Mouse (Mus musculus) lung, postnatal 0 days (tissue): ENCODE measurements at regions not wholly inside any gene's neighbourhood (a gene's known extent, or its start where the extent isn't known, plus 50 kb on each side); places are given as distances from the start of the nearest gene placed in this dataset.

ENCODE experiments used
- ATAC-seq: fragments of 200-750 bp; cut with Nextera tagmentation; 2 replicates; pipeline ENCODE4 v1.8.0; 2017; ENCODE audit warnings: moderate library complexity
- DNase-seq: peaks from one replicate; pipeline ENCODE4 v3.0.0-alpha.2; 2016; ENCODE audit warnings: low spot score
- H3K27ac ChIP-seq: fragments of 300-500 bp; sonication (generic); 2 replicates; pipeline ENCODE4 v1.5.1; 2014; ENCODE audit warnings: antibody characterized with exemption, mild to moderate bottlenecking, low read length, mixed read lengths
- H3K27me3 ChIP-seq: fragments of 300-500 bp; sonication (generic); replicated peaks from 2 replicates; pipeline ENCODE4 v1.6.1; 2014; ENCODE audit warnings: low read length, mixed read lengths; ENCODE audit not compliant: insufficient read depth
- H3K36me3 ChIP-seq: fragments of 300-500 bp; sonication (generic); 2 replicates; pipeline ENCODE4 v1.6.1; 2014; ENCODE audit warnings: low read length, mixed read lengths; ENCODE audit not compliant: insufficient read depth
- H3K4me1 ChIP-seq: fragments of 300-500 bp; sonication (generic); 2 replicates; pipeline ENCODE4 v1.6.1; 2014; ENCODE audit warnings: antibody characterized with exemption, low read depth, low read length, mixed read lengths; ENCODE audit not compliant: insufficient read depth
- H3K4me2 ChIP-seq: fragments of 300-500 bp; sonication (generic); replicated peaks from 2 replicates; pipeline ENCODE4 v1.6.1; 2014; ENCODE audit warnings: low read depth, mild to moderate bottlenecking, low read length, moderate library complexity, mixed read lengths
- H3K4me3 ChIP-seq: fragments of 300-500 bp; sonication (generic); 2 replicates; pipeline ENCODE4 v1.5.1; 2014; ENCODE audit warnings: low read depth, low read length
- H3K9ac ChIP-seq: fragments of 300-500 bp; sonication (generic); replicated peaks from 2 replicates; pipeline ENCODE4 v1.6.1; 2014; ENCODE audit warnings: low read depth, mild to moderate bottlenecking
- H3K9me3 ChIP-seq: fragments of 300-500 bp; sonication (generic); 2 replicates; pipeline ENCODE4 v1.6.1; 2016; ENCODE audit warnings: low read length, mixed read lengths
- CTCF ChIP-seq: IDR thresholded peaks from 2 replicates; pipeline ENCODE4 v1.5.1; 2016; ENCODE audit warnings: antibody characterized with exemption, mild to moderate bottlenecking
- EP300 ChIP-seq: IDR thresholded peaks from 2 replicates; pipeline ENCODE4 v1.6.1; 2016; ENCODE audit warnings: antibody characterized with exemption, mild to moderate bottlenecking, control low read depth
- WGBS: fragments of 180-500 bp; shearing (Covaris S2); extraction: QIAGEN DNeasy Blood & Tissue Kit; methylation state at CpG from one replicate; pipeline ENCODE4 v1.1.7; 2014; 5-methylcytosine and 5-hydroxymethylcytosine counted together

DNA sequence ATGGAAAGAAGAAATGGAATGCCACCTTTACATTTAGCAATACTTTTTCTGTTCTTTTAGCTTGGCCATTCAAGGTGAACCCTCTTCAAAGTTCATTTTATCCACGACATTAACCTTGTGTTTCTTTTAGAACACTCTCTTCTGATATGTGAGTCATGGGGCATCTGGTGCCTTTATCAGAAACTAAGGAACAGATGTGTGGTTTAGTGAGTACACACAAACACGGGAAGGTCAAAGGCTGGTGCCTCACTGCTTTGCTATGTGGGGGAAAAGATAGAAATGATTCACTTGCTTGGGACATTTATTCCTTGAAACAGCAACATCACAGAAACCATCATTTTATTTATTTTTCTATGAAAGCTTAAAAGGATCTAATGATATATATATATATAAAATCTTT is 428.7 kb downstream of the Kctd12 start:
- ATAC-seq = no peak
- H3K4me1 ChIP-seq = no peaks in the 10 kb centered on the region
- DNase-seq = no peak
- H3K9ac ChIP-seq = no peak overlapping the region
- 31% methylated on average over 2 of the region's 2 CpGs for WGBS
- no peak for TF ChIP-seq EP300
- TF ChIP-seq CTCF = no peak
- H3K9me3 ChIP-seq = no peaks in the 10 kb centered on the region
- no peak overlapping the region for H3K27ac ChIP-seq
- no peaks in the 10 kb centered on the region for H3K36me3 ChIP-seq
- no peak overlapping the region for H3K4me2 ChIP-seq
- H3K4me3 ChIP-seq = no peak overlapping the region
- no peaks in the 10 kb centered on the region for H3K27me3 ChIP-seq

DNA sequence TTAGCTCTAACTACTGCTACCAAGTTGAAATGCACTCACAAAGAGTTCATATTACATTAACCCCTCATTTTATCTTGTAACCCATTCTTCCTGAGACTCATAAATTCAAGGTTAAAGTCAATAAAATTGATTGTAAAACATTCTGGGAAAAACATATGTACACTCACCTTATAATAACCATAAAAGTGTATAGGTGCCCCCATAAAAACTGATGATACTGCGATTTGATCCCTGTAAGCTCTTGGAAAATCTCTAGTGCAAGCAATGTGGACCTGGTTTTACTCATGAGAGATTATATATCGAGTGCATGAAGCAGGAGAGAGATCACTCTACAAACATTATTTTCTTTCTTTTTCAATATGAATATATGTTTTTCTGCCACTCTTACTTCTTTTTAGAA is 429.8 kb downstream of the Kctd12 start:
- H3K27me3 ChIP-seq = no peaks in the 10 kb centered on the region
- H3K9me3 ChIP-seq = no peaks in the 10 kb centered on the region
- no peak overlapping the region for H3K4me2 ChIP-seq
- H3K9ac ChIP-seq = no peak overlapping the region
- H3K4me1 ChIP-seq = no peaks in the 10 kb centered on the region
- H3K4me3 ChIP-seq = no peak overlapping the region
- DNase-seq = no peak
- ATAC-seq = no peak
- WGBS = 76% methylated on average over 2 of the region's 2 CpGs
- TF ChIP-seq EP300 = no peak
- TF ChIP-seq CTCF = no peak
- H3K36me3 ChIP-seq = no peaks in the 10 kb centered on the region
- no peak overlapping the region for H3K27ac ChIP-seq

DNA sequence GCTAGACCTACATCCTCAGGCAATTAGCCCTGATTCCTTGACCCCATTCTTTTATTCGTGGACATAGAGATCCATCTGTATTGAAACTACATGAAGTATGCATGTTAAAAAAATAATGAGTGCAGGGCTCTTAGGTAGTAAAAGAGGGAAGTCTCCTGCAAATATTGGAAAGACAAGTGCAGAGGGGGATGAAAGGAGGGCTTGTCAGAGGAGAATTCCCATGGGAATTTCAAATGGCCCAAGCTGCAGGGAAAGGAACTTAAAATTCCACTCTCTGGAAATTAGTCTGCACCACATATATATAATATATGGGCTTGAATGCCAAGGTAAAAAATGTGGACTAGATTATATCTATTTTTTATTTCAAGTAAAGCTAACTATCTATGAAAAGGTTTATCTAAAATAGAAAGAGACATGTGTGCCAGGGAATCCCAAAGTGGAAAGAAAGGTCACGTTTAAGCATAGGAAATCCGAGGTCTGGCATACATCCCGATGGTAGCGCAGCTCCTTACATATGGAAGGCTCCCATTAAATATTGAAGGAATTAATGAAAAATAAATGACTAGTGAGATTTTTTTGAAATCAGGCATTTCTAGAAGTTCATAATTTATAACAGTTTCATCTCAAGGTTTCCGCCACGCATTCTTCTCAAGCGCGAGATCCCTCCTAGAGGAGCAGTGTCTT is 457.4 kb downstream of the Kctd12 start:
- no peak for TF ChIP-seq CTCF
- no peak for TF ChIP-seq EP300
- DNase-seq = no peak
- Histone ChIP-seq H3K9ac (no peak overlapping the region), H3K4me3 (no peak overlapping the region), H3K27me3 (no peaks in the 10 kb centered on the region), H3K9me3 (no peaks in the 10 kb centered on the region), H3K4me2 (no peak overlapping the region), H3K27ac (no peak overlapping the region), H3K4me1 (no peaks in the 10 kb centered on the region), H3K36me3 (no peaks in the 10 kb centered on the region)
- no peak for ATAC-seq
- WGBS = 85% methylated on average over 9 of the region's 9 CpGs

DNA sequence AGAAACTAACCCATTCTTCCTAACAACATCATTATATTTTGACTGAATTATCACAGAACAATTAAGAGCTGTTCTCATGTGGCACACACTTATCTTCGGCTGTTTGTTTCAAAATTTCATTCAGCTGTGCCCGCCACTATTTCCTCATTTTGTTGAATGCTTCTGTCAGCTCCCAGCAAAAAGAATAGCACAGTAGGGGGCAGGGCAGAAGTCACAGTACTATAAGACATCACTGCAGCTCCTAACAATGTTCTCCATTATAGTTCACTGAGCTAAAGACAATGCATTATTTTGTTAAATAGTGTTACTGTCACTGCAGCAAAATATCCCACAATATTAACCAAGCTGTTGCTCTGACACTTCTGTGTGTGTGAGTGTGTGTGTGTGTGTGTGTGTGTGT is 465.7 kb downstream of the Kctd12 start:
- Histone ChIP-seq H3K36me3 (no peaks in the 10 kb centered on the region), H3K27ac (no peak overlapping the region), H3K9ac (no peak overlapping the region), H3K9me3 (no peaks in the 10 kb centered on the region), H3K4me3 (no peak overlapping the region), H3K4me2 (no peak overlapping the region), H3K4me1 (no peaks in the 10 kb centered on the region), H3K27me3 (no peaks in the 10 kb centered on the region)
- ATAC-seq = no peak
- no peak for TF ChIP-seq CTCF
- no peak for TF ChIP-seq EP300
- DNase-seq = no peak
- 23% methylated on average over 2 of the region's 2 CpGs for WGBS

DNA sequence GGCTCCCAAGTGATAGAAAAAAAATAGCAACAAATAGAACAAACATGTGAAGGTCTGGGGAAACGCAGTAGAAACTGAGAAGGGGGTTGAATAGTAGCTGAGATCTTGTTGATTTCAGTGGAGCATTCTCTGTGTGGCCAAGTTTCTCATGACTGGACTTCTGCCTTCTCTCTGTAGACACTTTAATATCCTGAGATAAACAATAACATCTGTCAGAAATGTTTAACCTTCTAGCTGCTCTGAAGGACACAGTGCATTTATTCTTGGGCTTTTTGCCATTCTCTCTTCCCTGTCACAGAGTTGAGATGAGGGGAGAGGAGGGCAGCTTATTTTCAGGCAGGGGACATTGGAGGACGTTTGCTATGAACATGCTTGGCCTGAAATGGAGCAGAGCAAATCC is 467.9 kb downstream of the Kctd12 start:
- Histone ChIP-seq H3K36me3 (no peaks in the 10 kb centered on the region), H3K27me3 (no peaks in the 10 kb centered on the region), H3K9me3 (no peaks in the 10 kb centered on the region), H3K4me1 (no peaks in the 10 kb centered on the region), H3K4me3 (no peak overlapping the region), H3K9ac (no peak overlapping the region), H3K27ac (no peak overlapping the region), H3K4me2 (no peak overlapping the region)
- 34% methylated on average over 2 of the region's 2 CpGs for WGBS
- peak; percentile 23 for ATAC-seq
- peak; percentile 34 for DNase-seq
- TF ChIP-seq EP300 (no peak), CTCF (no peak)

DNA sequence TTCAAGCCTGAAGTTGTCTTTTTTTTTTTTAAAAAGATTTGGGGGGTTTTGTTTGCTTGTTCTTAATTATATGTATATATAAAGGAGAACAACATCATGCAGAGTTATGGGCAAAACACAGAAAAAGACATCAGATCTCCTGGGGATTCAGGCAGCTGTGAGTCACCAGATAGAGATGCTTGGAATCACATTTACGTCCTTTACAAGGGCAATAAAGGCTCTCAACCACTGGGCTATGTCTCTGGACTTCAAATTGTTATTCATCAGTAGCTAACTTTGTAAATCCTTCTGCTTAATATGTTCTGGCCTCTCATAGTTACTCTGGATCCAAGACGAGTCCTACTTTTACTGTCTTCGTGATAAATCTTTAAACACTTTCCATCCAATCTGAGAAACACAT is 469.8 kb downstream of the Kctd12 start:
- Histone ChIP-seq H3K27me3 (no peaks in the 10 kb centered on the region), H3K27ac (no peak overlapping the region), H3K9me3 (no peaks in the 10 kb centered on the region), H3K4me3 (no peak overlapping the region), H3K4me1 (no peaks in the 10 kb centered on the region), H3K9ac (no peak overlapping the region), H3K4me2 (no peak overlapping the region), H3K36me3 (no peaks in the 10 kb centered on the region)
- WGBS = 58% methylated on average over 3 of the region's 3 CpGs
- ATAC-seq (no peak), DNase-seq (no peak)
- TF ChIP-seq EP300 (no peak), CTCF (no peak)
